Mouse (Mus musculus) neural tube, embryonic 12.5 days (tissue): Measurements from ENCODE around the gene Iqcn. TPM values are rescaled to one million over a fixed set of nuclear protein-coding genes. Genes with fewer than 3 reads are reported as not detected.

ENCODE experiments used
- ATAC-seq: fragments of 200-750 bp; cut with Nextera tagmentation; 2 replicates; pipeline ENCODE4 v1.8.0; 2017; ENCODE audit warnings: low read depth, mild to moderate bottlenecking, moderate TSS enrichment, moderate library complexity; ENCODE audit not compliant: low FRiP score
- H3K27ac ChIP-seq: fragments of 300-500 bp; sonication (generic); 2 replicates; pipeline ENCODE4 v1.5.1; 2016
- H3K27me3 ChIP-seq: fragments of 300-500 bp; sonication (generic); replicated peaks from 2 replicates; pipeline ENCODE4 v1.6.1; 2016; ENCODE audit warnings: mild to moderate bottlenecking
- H3K36me3 ChIP-seq: fragments of 300-500 bp; sonication (generic); 2 replicates; pipeline ENCODE4 v1.6.1; 2016; ENCODE audit warnings: mild to moderate bottlenecking
- H3K4me1 ChIP-seq: fragments of 300-500 bp; sonication (generic); 2 replicates; pipeline ENCODE4 v1.6.1; 2016
- H3K4me2 ChIP-seq: fragments of 300-500 bp; sonication (generic); replicated peaks from 2 replicates; pipeline ENCODE4 v1.6.1; 2016; ENCODE audit warnings: mild to moderate bottlenecking
- H3K4me3 ChIP-seq: fragments of 300-500 bp; sonication (generic); 2 replicates; pipeline ENCODE4 v1.5.1; 2016
- H3K9ac ChIP-seq: fragments of 300-500 bp; sonication (generic); 2 replicates; pipeline ENCODE4 v1.6.1; 2016; ENCODE audit warnings: mild to moderate bottlenecking
- H3K9me3 ChIP-seq: fragments of 300-500 bp; sonication (generic); 2 replicates; pipeline ENCODE4 v1.6.1; 2016; ENCODE audit warnings: mild to moderate bottlenecking
- WGBS: fragments of 180-500 bp; shearing (Covaris S2); methylation state at CpG from one replicate; pipeline ENCODE4 v1.1.7; 2016; 5-methylcytosine and 5-hydroxymethylcytosine counted together
- polyA plus RNA-seq: library from polyadenylated mRNA; unstranded; fragments of >200 nt; fragmentation: Nextera tagmentation; extraction: Ambion mirVana; gene quantifications from 2 replicates; pipeline ENCODE4 v1.2.1, GENCODE M21; 2016

The Iqcn gene
- polyA plus RNA-seq, 1 experiment from 2014 or later: 0.16 TPM

- no peak for ATAC-seq
These were observed 7.0 kb upstream of the Iqcn start for GRCm38 (mm10) chr8:70696019-70696885.

GRCm38 (mm10) chr8:70696946-70697345 is 6.3 kb upstream of the Iqcn start:
- no peak overlapping the region for H3K4me3 ChIP-seq
- no peaks in the 10 kb centered on the region for H3K9me3 ChIP-seq
- peaks cover 51% of the 10 kb centered on the region for H3K4me1 ChIP-seq
- H3K27ac ChIP-seq: peak overlapping the region; percentile 28; the same call in 1 of the 2 replicates
- H3K36me3 ChIP-seq: no peaks in the 10 kb centered on the region
- peak overlapping the region; percentile 86 for H3K4me2 ChIP-seq
- H3K9ac ChIP-seq: peak overlapping the region; percentile 13
- H3K27me3 ChIP-seq: no peaks in the 10 kb centered on the region
- WGBS: 55% methylated on average over 4 of the region's 4 CpGs
- no peak for ATAC-seq

More at GRCm38 (mm10) chr8:70696019-70696885, 7.0 kb upstream of the Iqcn start:
- 4% methylated on average over 31 of the region's 31 CpGs for WGBS
- Histone ChIP-seq H3K36me3 (no peaks in the 10 kb centered on the region), H3K9me3 (no peaks in the 10 kb centered on the region), H3K4me2 (peak overlapping the region; percentile 86), H3K9ac (peak overlapping the region; percentile 13; the same call in 1 of the 2 replicates), H3K27me3 (no peaks in the 10 kb centered on the region), H3K4me3 (0 out of 2 replicates have a peak overlapping the region, but pooled peaks have one; percentile 12), H3K4me1 (peaks cover 52% of the 10 kb centered on the region), H3K27ac (peak overlapping the region; percentile 37; the same call in 1 of the 2 replicates)

- Histone ChIP-seq H3K9me3 (no peaks in the 10 kb centered on the region), H3K36me3 (peaks cover 4% of the 10 kb centered on the region; the same call in 1 of the 2 replicates), H3K9ac (peak overlapping the region; percentile 100; the same call in 1 of the 2 replicates), H3K27ac (peak overlapping the region; percentile 72), H3K4me3 (peak overlapping the region; percentile 99), H3K27me3 (no peaks in the 10 kb centered on the region), H3K4me2 (peak overlapping the region; percentile 86), H3K4me1 (peaks cover 53% of the 10 kb centered on the region)
- WGBS: 76% methylated on average over 12 of the region's 12 CpGs
- ATAC-seq: no peak
These were observed 5.6 kb upstream of the Iqcn start for GRCm38 (mm10) chr8:70697366-70698250.

- Histone ChIP-seq H3K9ac (peak within 1 kb of the TSS; percentile 100), H3K4me1 (peaks cover 54% of the 10 kb centered on the region), H3K36me3 (peaks cover 13% of the 10 kb centered on the region), H3K27me3 (no peaks in the 10 kb centered on the region), H3K4me2 (peak within 1 kb of the TSS; percentile 86), H3K4me3 (peak within 1 kb of the TSS; percentile 99), H3K9me3 (no peaks in the 10 kb centered on the region), H3K27ac (peak within 1 kb of the TSS; percentile 98)
- peak; percentile 87 for ATAC-seq
- WGBS: under 1% methylated on average over 67 of the region's 69 CpGs
These were observed 4.7 kb upstream of the Iqcn start, which contains the start of gene Jund for GRCm38 (mm10) chr8:70698310-70699109. TSS of gene Jund (plus strand) at chr8:70698949.

- peak; percentile 7 for ATAC-seq
- H3K27ac ChIP-seq: peak overlapping the region; percentile 98
- WGBS: under 1% methylated on average over 89 of the region's 89 CpGs
- H3K4me2 ChIP-seq: peak overlapping the region; percentile 86
- H3K9me3 ChIP-seq: no peaks in the 10 kb centered on the region
- H3K27me3 ChIP-seq: no peaks in the 10 kb centered on the region
- H3K36me3 ChIP-seq: peaks cover 15% of the 10 kb centered on the region
- H3K9ac ChIP-seq: peak overlapping the region; percentile 100
- peak overlapping the region; percentile 99 for H3K4me3 ChIP-seq
- H3K4me1 ChIP-seq: peaks cover 58% of the 10 kb centered on the region
These were observed 4.0 kb upstream of the Iqcn start for GRCm38 (mm10) chr8:70699116-70699833.

- peak overlapping the region; percentile 86 for H3K4me2 ChIP-seq
- WGBS: under 1% methylated on average over 58 of the region's 59 CpGs
- H3K27ac ChIP-seq: peak overlapping the region; percentile 98
- H3K4me1 ChIP-seq: peaks cover 57% of the 10 kb centered on the region
- peak; percentile 2; the same call in 1 of the 2 replicates for ATAC-seq
- peak overlapping the region; percentile 99 for H3K4me3 ChIP-seq
- H3K36me3 ChIP-seq: peaks cover 15% of the 10 kb centered on the region
- peak overlapping the region; percentile 100 for H3K9ac ChIP-seq
- no peaks in the 10 kb centered on the region for H3K9me3 ChIP-seq
- H3K27me3 ChIP-seq: no peaks in the 10 kb centered on the region
These were observed 3.3 kb upstream of the Iqcn start for GRCm38 (mm10) chr8:70699834-70700554.

GRCm38 (mm10) chr8:70700555-70700922 is 2.7 kb upstream of the Iqcn start:
- Histone ChIP-seq H3K4me3 (peak overlapping the region; percentile 99), H3K4me1 (peaks cover 51% of the 10 kb centered on the region), H3K27ac (peak overlapping the region; percentile 98), H3K4me2 (peak overlapping the region; percentile 86), H3K9me3 (no peaks in the 10 kb centered on the region), H3K9ac (peak overlapping the region; percentile 100), H3K27me3 (no peaks in the 10 kb centered on the region), H3K36me3 (peaks cover 15% of the 10 kb centered on the region)
- under 1% methylated on average over 20 of the region's 20 CpGs for WGBS
- ATAC-seq: no peak

- Histone ChIP-seq H3K9ac (peak overlapping the region; percentile 100), H3K36me3 (peaks cover 15% of the 10 kb centered on the region), H3K4me2 (peak overlapping the region; percentile 86), H3K27ac (peak overlapping the region; percentile 32; the same call in 1 of the 2 replicates), H3K4me3 (peak overlapping the region; percentile 99), H3K9me3 (no peaks in the 10 kb centered on the region), H3K4me1 (peaks cover 43% of the 10 kb centered on the region), H3K27me3 (no peaks in the 10 kb centered on the region)
- no peak for ATAC-seq
- 54% methylated on average over 10 of the region's 10 CpGs for WGBS
These were observed 1.9 kb upstream of the Iqcn start for GRCm38 (mm10) chr8:70701048-70701981.

GRCm38 (mm10) chr8:70701982-70702841 is 1.0 kb upstream of the Iqcn start:
- no peak overlapping the region; the same call in 1 of the 2 replicates for H3K4me3 ChIP-seq
- no peak overlapping the region for H3K27ac ChIP-seq
- H3K4me1 ChIP-seq: peaks cover 34% of the 10 kb centered on the region
- no peak for ATAC-seq
- 0 out of 2 replicates have a peak overlapping the region, but pooled peaks have one; percentile 26 for H3K9ac ChIP-seq
- H3K27me3 ChIP-seq: no peaks in the 10 kb centered on the region
- WGBS: 82% methylated on average over 2 of the region's 2 CpGs
- peaks cover 15% of the 10 kb centered on the region for H3K36me3 ChIP-seq
- peak overlapping the region; percentile 86 for H3K4me2 ChIP-seq
- H3K9me3 ChIP-seq: no peaks in the 10 kb centered on the region
